Mouse (Mus musculus) cerebellum, adult 2 months (tissue): ENCODE measurements around the gene Amh.

ENCODE experiments used
- CTCF ChIP-seq: fragments of 200-500 bp; IDR thresholded peaks from 2 replicates; pipeline ENCODE4 v1.5.1; 2011; ENCODE audit warnings: low read depth, mild to moderate bottlenecking, control low read depth, low read length, moderate library complexity, borderline replicate concordance; ENCODE audit not compliant: insufficient read depth
- POLR2A ChIP-seq: fragments of 200-500 bp; IDR thresholded peaks from 2 replicates; pipeline ENCODE4 v1.6.1; 2011; ENCODE audit warnings: low read length, control low read depth, borderline replicate concordance; ENCODE audit not compliant: insufficient read depth

DNA sequence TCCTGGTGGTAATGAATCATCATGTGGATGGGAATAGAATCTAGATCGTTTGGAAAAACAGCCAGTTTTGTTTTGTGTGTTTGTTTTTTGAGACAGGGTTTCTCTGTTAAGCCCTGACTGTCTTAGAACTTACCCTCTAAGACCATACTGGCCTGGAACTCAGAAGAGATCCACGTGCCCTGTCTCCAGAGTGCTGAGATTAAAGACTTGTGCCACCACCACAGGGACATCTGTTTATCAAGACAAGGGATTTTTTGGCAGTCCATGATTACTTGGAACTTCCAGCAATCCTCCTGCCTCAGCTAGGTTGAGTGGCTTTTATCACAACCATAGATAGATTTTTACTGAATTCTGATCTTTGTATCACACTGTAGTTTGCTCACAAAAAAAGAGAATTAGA is 19.8 kb downstream of the Amh start:
- TF ChIP-seq POLR2A (no peak), CTCF (no peak)
